Mouse (Mus musculus) cortical plate, adult 2 months (tissue): ENCODE results near the gene Msrb3.

ENCODE experiments used
- CTCF ChIP-seq: fragments of 200-500 bp; IDR thresholded peaks from 2 replicates; pipeline ENCODE4 v1.5.1; 2011; ENCODE audit warnings: mild to moderate bottlenecking, control low read depth, low read length; ENCODE audit not compliant: insufficient read depth; ENCODE audit errors: extremely low read depth
- POLR2A ChIP-seq: fragments of 200-500 bp; IDR thresholded peaks from 2 replicates; pipeline ENCODE4 v1.6.1; 2011; ENCODE audit warnings: mild to moderate bottlenecking, low read length, control low read depth; ENCODE audit not compliant: insufficient read depth; ENCODE audit errors: extremely low read depth

DNA sequence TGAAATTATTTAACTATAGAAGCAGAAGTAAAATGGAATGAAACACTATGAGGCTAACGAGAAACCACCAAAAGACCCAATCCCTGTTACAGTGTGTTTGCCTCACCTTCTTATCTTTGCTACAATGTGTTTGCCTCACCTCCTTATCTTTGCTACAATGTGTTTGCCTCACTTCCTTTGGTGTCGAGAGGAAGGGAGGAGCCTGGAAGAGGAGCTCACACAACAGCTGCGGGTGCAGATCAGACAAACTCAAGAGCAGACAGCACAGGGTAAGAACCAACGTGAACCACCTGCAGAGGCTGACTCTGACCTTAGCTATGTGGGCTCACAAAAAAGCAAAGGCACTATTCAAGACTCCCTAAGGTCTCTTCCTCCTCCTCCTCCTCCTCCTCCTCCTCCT is 123.5 kb downstream of the Msrb3 start:
- TF ChIP-seq POLR2A (no peak), CTCF (no peak)
